Mouse (Mus musculus): Measurements from ENCODE around the gene Med7.
"Not testable (repeated sequence)": the region's sequence is repeated elsewhere in the genome, so short reads cannot be mapped to it uniquely, and the experiment has no call there.

Med7 gene

DNA sequence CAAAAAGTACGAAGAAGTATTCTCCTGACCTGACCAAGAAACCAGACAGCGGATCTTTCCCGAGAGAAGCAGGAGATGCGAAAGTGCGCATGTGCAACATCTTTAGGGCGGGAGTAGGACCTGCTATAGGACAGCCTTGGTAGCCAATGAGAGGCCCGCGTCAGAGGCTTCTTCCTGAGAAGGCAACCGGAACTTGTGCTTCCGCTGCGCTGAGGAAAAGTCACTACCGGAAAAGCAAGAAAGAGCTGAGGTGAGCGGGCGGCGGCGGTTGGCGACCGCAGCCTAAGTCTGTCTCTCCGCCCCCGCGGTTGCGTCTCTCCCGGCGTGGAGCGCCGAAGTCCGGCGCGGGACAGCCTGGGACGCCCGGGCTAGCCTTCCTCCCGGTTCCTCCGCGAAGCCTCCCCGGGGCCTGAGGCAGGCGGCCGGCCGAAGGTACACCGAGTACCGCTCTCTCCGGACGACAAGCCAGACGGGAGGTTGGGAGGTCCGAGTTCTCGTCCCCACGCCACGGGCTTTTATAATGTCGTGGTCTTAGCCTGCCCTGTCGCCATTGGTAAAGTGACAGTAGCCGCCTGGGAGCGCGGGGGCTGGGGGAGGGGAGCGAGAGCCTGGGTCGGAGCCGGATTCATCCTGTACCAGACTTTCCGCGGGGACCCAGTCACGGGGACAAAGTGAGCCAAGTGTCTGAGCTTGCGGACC, at the start of gene Med7:
Med7 (plus strand) TSS at position 166 of the 699 bp plus-strand sequence.
- peak; percentile 93 to 97 for DNase-seq (ENCODE audit: low spot score in 2 of 2)

DNA sequence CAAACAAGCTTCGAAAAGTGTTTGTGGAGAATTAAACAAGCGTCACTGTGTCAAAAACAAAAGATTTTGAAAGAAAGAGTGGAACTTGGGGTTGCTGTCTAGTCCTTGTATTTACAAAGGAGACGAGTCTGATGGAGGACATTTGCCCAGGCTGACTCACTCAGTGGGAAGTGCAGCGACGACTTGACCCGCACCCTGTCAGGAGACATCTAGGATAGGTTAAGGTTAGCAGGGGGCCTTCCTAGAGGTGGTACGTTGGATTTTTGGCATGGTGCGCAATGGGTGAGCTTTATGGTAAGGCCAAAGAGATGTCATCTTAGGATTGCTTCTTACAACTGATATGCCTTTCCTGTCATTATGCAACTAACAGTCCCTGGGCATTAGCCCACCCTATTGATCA, 49.7 kb upstream of the Med7 start:
- no peak for DNase-seq (ENCODE audit: low spot score in 2 of 2)

DNA sequence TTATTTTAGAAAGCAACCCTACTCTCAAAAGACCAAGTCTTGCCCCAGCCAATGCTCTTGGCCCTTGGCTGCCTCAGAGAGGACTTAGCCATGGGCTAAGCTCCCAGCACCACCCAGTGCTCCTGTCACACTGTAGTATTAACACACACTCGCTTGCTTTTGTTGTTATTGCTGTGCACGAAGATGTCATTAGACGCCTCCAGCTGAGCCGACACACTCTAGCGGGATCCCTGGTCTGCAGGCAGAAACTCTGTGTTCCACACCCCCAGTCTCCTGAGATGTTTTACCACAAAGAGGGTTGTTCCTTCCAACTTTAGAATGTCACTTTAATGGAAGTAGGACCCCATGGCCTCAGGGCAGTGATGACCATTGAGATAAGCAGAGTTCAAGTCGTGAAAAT, 48.3 kb upstream of the Med7 start:
- no peak for DNase-seq (ENCODE audit: low spot score in 2 of 2)

DNA sequence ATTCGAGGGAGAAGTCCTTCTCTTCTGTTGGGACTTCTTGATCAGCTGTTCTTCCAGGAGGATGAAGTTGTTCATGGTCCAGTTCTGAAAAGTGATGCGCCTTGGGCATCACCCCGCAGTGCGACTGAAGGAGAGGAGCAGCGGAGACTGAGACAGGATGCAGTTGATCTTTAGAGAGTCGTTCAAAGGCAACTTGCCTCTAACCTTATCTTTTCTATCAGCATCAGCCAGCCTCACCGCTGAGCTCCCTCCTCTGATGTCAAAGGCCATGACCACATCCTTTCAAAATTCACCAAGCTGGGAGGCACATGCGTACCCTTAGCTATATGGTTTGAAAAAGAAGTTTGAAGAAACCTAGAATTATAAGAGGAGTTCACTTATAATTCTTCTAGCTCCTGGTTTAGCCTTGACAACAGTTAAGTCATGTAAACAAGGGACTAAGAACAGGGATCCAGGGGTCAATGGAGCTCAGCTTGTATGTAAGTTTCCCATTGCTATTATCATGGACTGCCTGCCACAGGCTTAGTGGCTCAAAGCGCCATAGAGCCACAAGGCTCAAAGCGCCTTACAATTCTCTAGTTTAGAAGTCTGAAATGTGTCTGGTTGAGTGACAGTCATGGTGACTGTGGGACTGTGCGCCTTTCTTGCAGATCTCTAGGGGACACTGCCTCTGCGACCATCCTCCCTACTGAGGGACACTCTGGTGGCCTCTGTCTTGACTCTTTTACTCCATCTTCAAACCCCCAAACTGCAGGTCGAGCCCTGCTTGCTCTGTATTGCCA, 47.2 kb upstream of the Med7 start, which contains the start of gene Itk:
Itk (minus strand) TSS at position 180 of the 782 bp plus-strand sequence.
- no peak for DNase-seq (ENCODE audit: low spot score in 2 of 2)

DNA sequence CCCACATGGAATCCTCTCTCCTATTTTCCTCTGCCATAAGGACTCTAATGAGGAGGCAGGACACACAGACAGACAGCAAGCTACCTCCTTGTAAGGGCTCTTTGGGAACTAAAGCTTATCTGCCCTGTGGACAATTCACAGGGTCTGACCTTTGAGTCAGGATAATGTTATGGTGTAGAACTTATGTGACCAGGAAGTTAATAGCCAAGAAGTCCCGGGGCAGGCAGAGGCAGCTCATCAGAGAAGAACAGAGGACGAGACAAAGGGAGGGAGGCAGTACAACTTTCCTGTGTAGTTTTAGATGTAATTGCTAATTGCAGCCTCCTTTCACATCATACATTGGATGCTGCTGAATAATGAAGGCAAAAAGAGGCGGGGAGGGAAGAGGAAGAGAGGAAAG, 46.1 kb upstream of the Med7 start:
- DNase-seq (ENCODE audit: low spot score in 2 of 2), result no peak

DNA sequence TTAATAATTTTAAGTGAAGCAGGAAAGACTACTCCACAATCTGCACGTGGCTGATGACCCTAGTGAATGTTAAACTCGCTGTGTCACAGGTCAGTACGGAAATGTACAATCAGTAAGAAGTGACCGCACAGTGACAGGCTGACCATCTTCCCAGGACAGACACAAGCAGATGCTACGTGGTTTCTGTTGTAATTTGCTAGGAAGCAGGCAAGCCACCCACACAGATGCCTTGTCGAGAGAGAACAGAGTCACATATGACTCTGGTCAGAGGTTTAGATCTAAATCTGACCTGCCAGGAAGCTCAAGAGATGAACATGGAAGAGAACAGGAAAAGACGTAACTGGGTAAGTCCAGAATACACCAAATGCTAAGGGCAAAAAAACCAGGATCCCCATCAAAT, 43.8 kb upstream of the Med7 start:
- DNase-seq (ENCODE audit: low spot score in 2 of 2), result no peak

DNA sequence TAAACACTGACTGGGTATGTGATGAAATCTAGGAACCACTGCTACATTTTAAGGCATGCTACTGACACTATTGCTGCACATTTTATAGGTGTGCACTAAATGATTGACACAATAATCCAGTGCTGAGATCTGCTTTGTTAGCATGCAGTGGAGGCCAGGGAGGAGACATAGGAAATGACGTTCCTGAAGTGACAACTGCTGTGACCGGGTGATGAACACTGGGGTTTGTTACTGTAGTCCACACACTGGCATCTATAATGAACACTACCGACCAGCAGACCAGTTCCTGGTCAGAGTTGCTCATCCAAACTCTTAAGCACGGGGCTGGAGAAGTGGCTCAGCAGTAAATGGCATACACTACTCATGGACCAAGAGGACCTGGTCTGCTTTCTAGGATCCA, 43.3 kb upstream of the Med7 start:
- no peak for DNase-seq (ENCODE audit: low spot score in 2 of 2)

DNA sequence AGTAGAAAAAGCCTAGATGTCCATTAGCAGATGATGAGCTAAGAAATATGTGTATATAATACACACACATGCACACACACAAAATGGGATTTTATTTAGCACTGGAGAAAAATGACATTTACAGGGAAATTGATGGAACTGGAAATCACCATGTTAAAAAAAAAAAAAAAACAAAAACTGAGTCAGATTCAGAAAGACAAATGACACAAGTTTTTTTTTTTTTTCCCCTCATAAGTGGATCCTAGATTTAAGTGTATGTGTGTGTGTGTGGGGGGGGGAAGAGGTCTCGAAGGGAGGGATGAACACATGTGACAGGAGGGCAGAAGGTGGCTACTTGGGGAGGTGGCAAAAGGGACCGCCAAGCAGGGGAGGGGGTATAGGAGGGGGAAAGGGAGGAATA, 41.6 kb upstream of the Med7 start:
- DNase-seq (ENCODE audit: low spot score in 2 of 2), result no peak

DNA sequence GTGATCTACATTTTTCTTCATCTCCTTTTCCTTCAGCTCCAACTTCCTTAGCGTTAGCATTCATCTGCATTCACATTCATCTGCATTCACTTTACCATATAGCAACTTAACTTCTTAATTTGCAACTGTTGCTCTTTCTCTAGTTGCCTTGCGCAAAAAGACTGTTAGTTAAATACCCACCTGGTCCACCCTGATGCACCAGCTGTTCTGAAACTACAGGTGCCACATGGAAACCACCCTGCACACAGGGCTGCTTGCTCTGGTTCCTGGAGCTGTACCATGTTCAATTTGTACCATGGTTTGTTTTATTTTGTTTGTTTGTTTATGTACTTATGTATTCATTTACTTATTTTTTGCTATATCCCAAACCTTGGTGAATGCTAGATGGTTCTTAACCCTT, 41.0 kb upstream of the Med7 start:
- DNase-seq (ENCODE audit: low spot score in 2 of 2), result no peak

DNA sequence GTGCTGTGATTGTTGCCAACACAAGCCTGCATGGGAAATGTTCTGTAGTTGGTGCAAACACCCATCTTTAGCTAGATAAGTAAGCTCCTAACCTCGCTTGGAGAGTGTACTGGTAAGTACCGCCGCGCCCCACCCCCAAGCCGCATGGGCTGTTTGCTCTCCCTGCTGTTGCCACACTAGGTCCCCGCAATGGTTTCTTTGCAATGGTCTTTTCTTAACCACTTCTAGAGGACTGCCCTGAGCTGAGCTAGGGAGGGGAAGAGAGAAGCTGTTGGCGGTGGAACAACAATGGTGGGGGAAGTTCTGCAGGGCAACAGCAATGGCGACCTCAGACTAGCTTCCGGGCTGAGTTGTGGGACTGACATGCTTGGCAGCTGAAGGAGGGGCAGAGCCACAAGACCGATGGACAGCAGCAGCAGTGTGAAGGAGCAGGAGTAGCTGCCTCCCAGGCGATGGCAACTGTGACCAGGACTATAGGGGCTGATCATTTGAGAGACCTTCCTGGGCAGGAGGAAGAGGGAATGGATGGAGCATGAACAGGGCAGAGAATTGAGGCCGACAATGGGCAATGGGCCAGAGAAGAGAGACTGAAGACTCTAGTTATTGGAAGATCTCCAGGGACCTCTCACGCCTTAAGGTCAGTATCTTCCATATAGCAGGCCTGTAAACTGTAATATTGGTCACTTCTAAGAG, 40.4 kb upstream of the Med7 start, which contains the start of gene Fam71b:
Fam71b (plus strand) TSS at position 393 of the 693 bp plus-strand sequence.
- no peak for DNase-seq (ENCODE audit: low spot score in 2 of 2)

DNA sequence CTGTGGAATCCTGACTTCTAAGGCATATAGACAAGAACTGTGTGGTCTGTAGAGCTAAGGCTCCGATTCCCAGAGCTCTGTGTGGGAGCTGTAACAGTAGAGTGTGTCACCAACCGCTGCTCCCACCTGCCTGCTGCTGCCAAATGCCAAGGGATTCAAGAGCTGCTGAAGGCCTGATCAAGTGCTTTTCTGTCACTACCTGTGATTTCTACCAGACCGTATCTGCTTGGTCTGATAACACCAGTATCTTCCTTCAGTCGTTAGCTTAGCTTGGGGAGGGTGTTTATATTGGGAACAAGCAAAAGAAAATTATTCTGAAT, 39.9 kb upstream of the Med7 start:
- peak; percentile 14 to 15 for DNase-seq (ENCODE audit: low spot score in 2 of 2)

DNA sequence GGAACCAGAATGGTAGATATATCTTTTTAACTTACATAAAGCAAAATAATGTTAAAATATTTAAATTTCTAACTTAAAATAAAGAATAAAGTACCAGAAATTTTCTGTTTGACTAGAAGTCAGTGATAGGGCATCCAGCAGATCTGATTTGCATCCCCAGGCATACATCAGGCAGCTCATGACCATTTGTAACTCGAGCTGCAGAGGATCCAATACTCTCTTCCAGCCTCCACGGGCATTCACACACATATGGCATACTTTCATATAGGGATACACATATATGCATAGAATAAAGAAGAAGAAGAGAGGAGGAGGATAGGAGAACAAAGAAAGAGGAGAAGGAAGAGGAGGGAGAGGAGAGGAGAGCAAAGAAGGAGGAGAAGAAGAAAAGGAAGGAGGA, 38.8 kb upstream of the Med7 start:
- no peak for DNase-seq (ENCODE audit: low spot score in 2 of 2)

DNA sequence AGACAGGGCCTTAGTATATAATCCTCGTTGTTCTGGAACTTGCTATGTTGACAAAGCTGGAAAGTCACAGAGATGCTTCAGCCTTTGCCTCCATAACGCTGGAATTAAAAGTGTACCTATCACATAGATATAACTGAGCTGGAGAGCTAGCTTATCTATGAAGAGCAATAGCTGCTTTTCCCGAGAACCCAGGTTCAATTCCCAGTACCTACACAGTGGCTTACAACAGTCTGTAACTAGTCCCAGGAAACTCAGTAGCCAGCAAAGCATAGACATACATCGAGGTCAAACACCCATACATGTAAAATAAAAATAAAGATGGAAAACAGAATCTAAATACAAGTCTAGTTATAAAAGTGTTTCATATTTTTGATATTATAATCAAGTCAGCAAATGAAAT, 38.3 kb upstream of the Med7 start:
- no peak for DNase-seq (ENCODE audit: low spot score in 2 of 2)

DNA sequence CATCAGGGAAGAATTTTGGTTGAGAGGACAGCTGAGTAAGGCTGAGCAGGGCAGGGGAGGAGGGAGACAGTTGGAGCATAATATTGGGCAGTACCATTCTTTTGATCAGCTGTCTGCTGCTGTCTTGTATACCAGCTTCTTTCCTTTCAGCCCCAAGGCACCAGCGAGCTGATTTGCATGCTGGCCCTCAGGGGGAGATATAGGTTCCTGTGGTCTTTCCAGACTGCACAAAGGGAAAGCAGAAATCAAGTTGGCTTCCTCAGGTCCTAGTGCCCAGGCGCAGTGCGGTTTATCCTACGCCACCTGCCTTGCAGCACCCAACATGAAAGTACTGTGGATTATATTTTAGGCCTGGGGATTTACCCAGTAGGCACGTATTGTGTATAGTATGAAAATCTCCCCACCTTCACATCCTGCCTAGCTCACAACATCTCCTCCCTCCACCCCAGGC, 37.8 kb upstream of the Med7 start:
- DNase-seq (ENCODE audit: low spot score in 2 of 2), result no peak

DNA sequence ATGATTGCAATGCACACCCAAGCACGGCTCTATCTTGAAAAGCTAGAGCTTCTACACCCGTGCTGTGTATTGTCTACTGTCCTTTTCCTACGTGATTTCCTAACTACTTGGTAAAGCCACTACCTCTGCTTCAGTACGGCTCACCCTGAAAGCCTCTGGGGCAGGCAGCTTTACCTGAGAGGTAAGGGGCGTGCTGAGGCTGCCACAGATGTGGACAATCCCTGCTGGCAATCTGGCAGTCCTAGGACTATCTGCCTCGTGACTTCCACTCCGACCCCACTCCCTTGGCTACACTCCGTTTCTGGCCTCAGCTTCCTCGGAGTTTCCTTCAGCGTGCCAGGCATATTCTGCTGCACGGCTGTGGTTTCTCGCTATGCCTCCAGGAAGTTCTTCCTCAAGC, 35.2 kb upstream of the Med7 start:
- no peak for DNase-seq (ENCODE audit: low spot score in 2 of 2)

DNA sequence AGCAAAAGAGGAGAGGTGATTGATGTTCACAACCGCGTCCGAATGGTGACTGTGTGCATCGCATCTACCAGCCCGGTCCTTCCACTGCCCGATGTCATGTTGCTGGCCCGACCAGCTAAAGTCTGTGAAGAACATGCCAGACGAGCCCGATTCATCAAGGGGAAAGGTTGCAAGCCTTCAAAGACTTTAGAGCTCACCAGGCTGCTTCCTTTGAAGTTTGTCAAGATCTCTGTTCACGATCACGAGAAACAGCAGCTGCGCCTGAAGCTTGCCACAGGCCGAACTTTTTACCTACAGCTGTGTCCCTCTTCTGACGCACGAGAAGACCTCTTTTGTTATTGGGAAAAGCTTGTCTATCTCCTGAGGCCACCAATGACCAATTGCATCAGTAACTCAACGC, 31.7 kb upstream of the Med7 start:
- DNase-seq (ENCODE audit: low spot score in 2 of 2), result no peak

DNA sequence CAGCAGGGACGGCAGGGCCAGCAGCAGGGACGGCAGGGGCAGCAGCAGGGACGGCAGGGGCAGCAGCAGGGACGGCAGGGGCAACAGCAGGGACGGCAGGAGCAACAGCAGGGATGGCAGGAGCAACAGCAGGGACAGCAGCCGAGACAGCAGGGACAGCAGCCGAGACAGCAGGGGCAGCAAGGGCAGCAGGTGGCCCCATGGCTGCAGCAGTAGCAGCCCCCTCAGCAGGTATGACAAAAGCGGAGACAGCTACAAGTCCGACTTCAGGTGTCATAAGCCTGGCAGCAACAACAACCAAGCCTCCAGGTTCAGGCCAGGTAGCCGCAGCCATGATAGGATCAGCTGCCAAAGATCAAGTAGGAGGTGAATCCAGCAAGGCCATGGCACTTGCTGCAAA, 30.0 kb upstream of the Med7 start:
- no peak for DNase-seq (ENCODE audit: low spot score in 2 of 2)

DNA sequence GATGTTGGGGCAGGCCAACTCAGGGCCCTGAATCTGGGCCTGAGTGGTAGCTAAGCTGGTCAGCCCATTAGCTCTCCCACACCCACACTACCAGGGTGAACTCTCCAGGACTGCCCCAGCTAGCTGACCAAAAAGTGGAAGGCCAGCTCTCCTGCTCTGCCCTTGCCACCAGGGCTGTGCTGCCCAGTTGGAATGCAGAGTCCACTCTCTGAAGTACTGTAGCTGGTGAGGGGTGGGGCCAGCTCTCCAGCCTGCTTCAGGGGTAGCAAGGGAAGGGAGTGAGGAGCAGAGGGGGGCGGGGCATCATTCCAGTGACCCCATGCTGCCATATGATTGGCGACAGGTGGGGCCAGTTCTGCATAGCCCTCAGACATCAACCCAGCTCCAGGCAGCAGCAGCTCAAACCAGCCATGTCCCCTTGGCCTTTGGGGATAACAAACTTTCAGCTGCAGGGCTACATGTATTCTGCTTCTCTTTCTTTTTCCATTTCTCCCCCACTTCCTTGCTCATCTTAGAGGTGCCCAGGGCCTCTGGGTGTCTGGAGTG, 26.6 kb upstream of the Med7 start:
- DNase-seq (ENCODE audit: low spot score in 2 of 2), result no peak

DNA sequence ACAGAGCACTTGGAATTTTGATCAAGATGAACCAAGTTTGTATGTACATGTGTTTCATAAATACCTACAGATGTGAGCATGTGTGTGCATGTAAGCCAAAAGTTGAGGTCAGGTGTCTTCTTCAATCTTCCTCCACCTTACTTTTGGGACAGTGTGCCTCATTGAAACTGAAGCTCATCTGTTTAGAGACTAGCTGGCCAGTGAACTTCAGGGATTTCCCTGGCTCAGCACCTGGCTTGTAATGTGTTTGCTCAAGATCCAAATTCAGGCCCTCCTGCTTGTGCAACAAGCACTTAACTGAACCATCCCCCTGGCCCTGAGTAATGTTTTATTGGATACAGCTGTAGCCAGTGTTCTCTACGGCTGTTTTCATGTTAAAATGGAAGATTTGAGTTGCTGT, 18.3 kb upstream of the Med7 start:
- no peak for DNase-seq (ENCODE audit: low spot score in 2 of 2)

DNA sequence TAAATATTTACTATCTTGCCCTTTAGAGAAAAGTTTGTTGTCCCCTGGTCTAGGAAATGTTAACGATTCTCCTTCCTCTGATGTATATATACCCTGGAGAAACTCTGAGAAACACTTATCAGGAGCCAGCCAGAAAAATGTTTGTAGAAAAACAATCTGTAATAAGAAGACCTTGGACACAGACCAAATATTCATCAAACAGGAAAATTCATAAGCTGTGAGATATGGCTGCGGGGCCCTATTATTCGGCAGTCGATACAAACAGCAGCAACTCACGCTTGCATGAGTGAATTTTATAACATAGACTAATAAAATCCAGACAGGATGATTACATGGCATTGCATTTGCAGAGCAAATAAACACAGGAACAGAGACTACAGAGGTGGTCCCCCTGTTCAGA, 17.9 kb upstream of the Med7 start:
- DNase-seq (ENCODE audit: low spot score in 2 of 2), result no peak

DNA sequence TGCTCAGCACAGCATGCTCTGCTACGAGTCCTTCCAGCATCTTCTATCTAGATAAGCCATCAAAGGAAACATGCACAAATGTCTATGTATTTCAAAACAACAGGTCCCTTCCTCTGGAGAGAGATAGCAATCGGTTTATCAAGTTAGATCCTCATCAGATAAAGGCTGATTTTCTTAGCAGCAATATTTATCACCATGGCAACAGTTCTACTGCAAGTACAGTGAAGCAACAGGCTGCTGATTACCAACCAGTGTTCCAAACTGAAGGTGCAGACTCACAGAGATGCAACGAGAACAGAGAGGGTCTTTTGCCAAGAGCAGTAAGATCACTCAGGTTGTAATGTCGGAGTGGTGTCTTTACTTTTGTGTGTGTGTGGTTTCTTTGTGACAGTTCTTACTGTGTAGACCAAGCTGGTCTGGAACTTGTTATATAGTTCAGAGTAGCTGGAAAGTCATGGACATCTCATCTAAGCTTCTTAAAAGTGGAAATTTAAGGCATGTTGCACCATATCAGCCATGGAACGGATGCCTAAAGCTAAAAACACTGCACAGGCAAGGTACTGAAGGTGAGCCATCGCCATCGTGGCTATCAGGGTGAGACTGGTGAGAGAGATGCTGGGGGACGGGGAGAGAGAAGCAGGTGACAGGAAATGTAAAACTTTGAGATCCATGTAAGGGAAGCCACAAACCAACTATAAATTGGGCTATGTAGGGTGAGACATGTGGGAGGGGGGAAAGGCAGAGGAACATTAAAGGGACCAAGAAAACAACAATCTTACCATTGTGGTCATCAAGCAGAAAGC, 15.4 kb upstream of the Med7 start:
- no peak for DNase-seq (ENCODE audit: low spot score in 2 of 2)

DNA sequence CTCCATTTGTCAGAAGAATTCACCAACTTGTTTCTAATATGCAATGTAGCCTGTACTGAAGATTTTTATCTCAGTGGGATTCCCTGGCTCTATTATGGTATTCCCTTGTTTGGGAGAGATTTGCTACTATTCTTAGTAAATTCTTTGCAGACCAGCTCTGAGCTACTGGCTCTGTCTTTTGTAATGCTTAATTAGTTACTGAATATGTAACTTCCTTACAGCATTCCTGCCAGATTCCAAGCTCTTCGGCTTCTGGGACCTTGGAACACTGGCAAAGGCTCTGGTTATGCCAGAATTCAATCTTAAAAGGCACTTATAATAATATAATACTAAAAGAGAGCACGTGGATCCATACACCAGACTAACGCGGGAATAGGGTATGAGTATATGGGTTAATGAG, 8.6 kb upstream of the Med7 start:
- DNase-seq (ENCODE audit: low spot score in 2 of 2), result not testable (repeated sequence)

Measured in right cerebral cortex, postnatal 36 days (tissue).